Mouse (Mus musculus): ENCODE measurements around the gene S1pr5.
A peak's percentile ranks its signal among the peaks of the same experiment; 100 is the strongest.
"Not testable (repeated sequence)": the region's sequence is repeated elsewhere in the genome, so short reads cannot be mapped to it uniquely, and the experiment has no call there.

S1pr5 gene

DNA sequence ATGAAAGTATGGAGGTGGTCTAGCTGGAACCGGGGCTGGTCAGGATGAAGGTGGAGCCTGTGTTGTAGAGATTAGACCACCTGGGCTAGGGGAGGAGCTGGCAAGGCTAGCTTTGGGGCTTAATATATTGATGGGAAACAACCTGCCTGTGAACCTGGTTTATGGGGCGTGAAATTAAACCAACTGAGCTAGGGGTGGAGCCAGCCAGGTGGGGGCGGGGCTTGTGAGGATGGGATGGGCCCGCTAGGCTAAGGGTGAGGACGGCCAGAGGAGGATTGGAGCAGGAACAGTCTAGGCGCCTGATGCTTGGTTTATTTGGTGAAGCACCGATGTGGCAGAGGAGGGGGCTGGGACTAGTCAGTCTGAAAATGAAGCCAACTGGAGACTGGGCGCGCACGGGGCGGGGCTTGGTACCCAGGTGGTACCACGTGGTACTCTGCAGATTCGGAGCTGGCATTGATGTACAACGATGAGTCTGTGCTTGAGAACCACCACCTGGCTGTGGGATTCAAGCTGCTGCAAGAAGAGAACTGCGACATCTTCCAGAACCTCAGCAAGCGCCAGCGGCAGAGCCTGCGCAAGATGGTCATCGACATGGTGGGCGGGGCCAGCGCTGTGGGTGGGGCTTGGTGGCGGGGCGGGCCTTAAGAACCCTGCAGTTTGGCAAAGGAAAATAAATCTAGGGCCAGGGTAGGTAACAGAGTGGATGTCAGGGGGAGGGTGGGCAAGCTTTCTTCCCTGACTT, 43.5 kb downstream of the S1pr5 start:
- peak in 1 of 2 experiments; percentile 53 for DNase-seq (ENCODE audit: low spot score in 2 of 2)

DNA sequence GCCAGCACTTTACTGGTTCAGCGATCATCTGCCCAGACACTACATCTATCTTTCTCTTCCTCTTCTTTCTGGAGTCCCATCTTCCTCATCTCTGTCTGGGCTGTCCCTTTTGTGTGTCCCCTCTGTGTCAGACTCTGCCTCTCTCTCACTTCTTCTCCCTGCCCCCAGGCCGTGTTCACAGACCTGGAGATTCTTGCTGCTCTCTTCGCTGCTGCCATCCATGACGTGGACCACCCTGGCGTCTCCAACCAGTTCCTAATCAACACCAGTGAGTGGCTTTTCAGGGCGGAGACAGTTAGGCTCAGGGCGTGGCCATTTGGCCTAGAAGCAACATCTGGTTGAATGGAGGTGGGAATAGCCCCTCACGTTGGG, 44.1 kb downstream of the S1pr5 start:
- no peak for DNase-seq (ENCODE audit: low spot score in 2 of 2)

DNA sequence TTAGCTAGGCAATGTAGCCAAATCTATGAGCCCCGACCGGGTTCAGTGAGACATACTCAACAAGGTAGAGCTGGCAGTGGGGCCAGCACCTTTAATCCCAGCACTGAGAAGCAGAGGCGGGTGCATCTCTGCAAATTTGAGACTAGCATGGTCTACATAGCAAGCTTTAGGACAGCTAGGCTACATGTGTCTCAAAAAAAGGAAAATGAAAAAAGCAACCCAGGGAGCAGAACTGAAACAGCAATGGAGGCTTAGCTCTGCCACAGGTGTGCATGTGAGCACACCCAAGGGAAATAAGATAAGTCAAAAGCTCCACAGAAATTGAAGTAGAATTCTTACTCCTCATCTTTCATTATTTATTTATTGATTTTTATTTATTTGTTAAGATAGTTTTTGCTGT, 49.3 kb downstream of the S1pr5 start:
- no peak for DNase-seq (ENCODE audit: low spot score in 2 of 2)

DNA sequence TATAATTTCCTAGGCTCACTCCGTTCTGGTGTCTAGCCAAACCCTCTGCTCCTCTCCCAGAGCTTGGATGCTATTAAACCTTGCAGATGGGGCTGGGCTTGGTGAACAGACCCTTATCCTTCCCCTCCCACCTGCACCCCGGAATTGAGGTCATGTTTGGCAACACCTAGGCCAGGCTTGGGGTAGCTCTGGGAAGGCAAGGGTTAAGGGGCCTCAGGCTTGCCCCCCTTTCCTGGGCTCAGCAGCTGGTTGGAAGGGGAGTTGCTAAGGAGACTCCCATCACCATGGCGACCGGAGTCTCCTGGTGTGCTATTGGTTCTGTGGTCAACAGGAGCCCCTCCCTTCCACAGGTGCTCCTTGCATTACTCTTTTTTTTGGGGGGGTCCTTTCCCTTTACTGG, 50.3 kb downstream of the S1pr5 start:
- peak; percentile 69 to 77 for DNase-seq (ENCODE audit: low spot score in 2 of 2)

GRCm38 (mm10) chr9:21196521-21197433, 51.5 kb downstream of the S1pr5 start:
- DNase-seq (ENCODE audit: low spot score in 2 of 2) = peak; percentile 43 to 52

DNA sequence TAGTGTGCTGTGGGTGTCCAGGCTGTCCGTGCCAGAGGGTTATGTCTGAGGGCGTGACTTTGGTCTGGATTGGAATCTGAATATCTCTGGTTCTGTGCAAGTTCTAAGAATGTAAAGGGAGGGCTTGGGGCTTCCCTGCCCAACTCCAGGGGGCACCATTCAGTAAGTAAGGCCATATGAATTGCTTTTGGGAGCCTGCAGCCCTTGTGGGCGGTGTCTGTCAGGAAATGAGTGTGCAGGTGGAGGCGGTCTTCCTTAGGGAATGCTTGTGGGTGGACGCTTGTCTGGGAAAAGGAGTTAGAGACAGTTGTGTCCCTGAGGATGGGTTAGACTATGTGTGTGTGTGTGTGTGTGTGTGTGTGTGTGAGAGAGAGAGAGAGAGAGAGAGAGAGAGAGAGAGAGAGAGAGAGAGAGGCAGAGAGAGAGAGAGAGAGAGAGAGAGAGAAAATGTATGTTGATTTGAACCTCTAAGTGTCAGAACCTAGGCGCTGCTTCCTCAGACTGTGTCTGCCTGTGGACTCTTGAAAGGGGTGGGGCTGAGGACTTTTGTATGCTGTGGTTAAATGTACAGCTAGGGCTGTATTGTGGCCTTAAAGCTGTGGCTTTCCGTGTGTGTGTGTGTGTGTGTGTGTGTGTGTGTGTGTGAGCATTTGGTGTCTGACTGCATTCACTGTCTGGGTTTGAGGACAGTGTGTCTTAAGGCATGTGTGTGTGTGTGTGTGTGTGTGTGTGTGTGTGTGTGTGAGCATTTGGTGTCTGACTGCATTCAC, 52.3 kb downstream of the S1pr5 start:
- DNase-seq (ENCODE audit: low spot score in 2 of 2) = not testable (repeated sequence)

DNA sequence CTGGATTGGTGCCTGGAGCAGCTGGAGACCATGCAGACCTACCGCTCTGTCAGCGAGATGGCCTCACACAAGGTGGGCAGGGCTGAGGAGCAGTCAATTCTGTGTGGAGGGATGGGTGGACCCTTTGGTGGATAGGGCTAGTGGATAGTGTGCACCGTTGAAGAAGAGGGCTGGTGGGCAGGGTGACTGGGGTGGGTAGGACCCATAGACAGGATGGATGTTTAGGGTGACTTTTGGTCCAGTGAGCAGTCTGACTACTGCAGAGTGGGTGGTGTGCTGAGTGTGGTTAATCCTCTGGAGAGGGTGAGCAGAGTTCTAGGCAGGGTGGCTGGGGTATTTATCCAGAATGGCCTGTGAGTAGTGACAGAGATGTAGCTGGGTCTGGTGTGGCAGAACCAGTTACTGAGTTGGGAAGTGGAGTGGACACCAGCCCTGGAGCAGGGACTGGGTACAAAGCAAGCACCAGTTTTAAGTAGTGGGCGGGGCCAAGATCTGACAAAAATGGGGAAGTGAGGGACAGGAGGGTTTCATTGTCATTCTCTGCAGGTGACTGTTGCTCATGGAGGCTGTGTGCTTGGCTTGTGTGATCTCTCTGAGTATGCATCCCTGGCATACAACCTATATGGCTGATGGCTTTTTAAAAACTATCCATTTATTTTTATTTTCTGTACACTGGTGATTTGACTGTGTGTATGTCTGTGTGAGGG, 53.3 kb downstream of the S1pr5 start:
- DNase-seq (ENCODE audit: low spot score in 2 of 2) = no peak

GRCm38 (mm10) chr9:21193786-21194185, 54.5 kb downstream of the S1pr5 start:
- DNase-seq (ENCODE audit: low spot score in 2 of 2) = no peak

All from frontal cortex, postnatal 14 days (tissue).